Mouse (Mus musculus): Measurements from ENCODE around the gene Nmt2.

Gene Nmt2

DNA sequence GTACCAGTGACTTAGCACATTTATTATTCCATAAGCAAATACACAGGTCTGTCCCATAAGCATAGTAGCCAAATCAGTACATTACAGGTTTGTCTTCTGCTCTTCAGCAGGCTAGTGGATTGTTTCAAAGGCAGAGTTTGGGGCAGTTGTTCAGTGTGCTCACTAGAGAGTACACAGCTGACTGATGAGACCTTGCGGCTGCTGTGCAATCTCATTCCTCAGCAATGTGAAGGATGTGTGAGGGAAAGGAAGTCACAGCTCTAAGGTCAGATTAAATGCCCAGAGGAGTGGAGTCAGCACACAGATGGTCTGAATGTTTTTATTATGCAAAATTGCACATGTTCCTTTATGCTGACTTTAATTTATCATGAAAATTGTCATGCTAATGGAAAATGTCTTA, 42.5 kb downstream of the Nmt2 start:
- no peak for DNase-seq (ENCODE audit: low read depth, low spot score)

DNA sequence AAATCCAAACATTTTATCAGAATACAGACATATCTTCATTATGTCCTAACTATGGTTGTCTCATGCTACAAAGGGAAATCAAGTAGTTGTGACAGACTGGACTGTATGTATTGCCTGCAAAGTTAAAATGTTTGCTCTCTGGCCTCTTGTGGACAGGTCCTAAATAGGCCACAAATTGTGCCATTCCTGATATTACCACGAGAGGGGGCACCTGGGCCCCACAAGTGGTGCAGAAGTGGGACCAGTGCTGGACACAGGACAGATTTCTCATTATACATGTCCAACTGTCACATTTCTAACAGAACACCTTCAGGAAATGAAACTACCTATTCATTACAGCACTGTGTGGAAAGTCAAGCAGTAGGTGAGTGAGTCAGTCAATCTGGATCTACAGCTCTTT, 43.3 kb downstream of the Nmt2 start:
- DNase-seq (ENCODE audit: low read depth, low spot score) = no peak

DNA sequence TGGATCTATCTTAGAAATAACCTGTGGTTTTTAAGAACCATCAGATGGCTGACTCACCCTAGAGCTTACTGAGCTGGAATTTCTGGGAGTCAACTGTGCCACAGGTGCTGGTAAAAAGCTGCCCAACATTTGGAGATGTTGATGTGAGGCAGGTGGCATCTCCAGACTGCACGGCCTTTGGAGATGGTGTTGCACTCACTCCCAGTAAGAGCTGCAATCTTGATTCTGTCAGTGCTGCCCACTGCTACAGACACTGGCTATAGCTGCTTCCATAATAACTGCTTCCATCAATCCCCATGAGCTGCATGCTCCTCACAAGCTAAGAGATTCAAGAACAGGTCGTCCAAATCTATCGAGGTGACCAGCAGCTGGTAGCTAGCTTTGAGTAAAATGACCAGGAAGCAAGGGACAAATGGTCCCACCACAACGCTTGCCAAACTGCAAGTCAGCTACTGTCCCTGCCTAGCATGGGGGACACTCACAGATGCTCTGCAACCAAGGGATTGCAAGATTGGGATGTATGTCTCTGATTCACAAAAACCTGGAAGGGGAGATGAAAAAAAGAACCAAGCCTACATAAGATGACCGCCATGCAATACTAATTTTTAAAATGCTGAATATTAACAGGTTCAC, 47.2 kb downstream of the Nmt2 start:
- no peak for DNase-seq (ENCODE audit: low read depth, low spot score)

DNA sequence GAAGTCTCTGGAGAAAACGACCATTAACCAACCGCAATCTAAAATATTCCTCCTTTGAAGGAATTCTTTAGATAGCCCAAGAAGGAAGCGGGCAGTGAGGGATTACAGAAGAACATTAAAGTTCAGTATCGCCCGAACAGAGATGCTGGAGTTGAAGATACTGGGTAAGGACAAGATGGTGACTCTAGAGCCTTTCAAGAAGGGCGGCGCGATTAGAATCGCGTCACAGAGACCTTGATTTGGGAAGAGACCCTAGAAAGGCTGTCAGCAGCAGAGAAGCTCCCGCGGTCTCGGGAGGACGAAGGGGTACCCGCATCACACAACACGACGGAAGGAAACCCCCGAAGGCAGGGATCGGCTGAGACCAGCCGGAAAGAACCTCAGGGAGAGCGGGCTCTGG, 48.0 kb downstream of the Nmt2 start:
- DNase-seq (ENCODE audit: low read depth, low spot score) = peak; percentile 35

GRCm38 (mm10) chr2:3332484-3333242, 48.7 kb downstream of the Nmt2 start, which contains the start of gene Rpp38:
Gene Rpp38 (minus strand): TSS chr2:3332643.
- peak; percentile 96 for DNase-seq (ENCODE audit: low read depth, low spot score)

DNA sequence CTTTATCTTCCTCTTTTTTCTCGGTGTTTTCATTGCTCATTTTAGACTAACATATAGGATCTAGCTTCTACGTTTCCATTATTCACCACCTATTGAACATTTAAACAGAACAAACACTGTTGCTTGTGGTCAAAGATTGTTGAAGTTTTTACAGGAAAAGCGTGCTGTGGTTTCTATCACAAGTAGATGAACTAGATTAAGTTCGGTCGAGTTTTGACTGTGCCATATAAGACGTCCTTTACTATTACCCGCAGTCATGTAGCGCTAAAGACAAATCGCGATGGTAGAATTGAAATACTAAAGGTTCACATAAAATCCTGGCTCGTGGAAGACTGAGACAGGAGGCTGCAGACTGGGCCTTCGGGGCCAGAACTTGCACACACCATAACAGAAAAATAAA, 49.7 kb downstream of the Nmt2 start:
- no peak for DNase-seq (ENCODE audit: low read depth, low spot score)

DNA sequence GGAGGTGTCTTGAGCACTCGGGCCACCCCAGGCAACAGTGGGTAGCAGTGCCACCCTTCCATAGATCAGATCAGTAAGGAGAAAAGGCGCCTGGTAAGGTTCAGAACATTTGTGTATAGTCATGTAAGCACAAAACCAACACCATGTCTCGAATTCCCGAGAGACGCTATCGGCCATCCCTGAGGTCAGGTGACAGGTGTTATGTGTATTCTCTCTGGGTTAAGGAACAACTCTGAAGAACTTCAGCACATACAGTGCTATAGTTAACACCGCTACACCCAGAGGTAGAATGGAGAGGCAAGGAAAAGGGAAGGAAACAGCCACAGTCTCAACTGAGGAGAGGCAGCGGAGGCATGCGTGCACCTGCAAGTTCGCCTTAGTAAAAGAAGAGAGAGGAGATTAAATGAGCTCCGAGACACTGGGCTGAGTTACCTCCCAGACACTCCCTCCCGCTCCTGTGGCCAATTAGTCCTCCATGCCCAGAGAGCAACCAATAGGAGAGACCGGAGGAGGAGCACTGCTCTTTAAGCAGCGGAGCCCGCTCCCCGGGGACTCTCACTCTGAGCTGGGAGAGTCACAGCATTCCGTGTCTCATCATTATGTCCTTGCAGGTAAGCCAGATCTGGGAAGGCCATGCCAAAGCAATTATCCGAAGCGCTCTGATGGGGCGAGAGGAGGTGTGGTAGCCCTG, 51.7 kb downstream of the Nmt2 start, which contains the start of gene Acbd7:
TSS of gene Acbd7 (plus strand) at position 558 of the 691 bp plus-strand sequence.
- DNase-seq (ENCODE audit: low read depth, low spot score) = peak; percentile 70

DNA sequence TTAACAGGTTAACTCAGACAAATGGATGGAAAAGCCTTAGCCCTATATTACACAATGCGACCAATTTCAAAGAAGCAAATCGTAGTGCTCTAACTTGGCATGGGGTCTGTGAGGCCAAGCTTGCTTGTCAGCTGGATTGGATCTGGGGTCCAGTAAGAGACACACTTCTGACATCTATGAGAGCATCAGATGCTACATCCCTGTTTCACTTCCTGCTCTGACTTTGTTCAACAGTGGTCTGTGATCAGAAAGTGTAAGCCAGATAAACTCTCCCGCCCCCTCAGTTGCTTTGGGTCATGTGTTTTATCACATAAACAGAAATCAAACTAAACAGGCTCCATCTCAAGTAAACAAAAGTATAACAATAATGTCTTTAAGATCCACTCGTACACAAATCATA, 64.4 kb downstream of the Nmt2 start:
- DNase-seq (ENCODE audit: low read depth, low spot score) = no peak

- peak; percentile 36 for DNase-seq (ENCODE audit: low read depth, low spot score)
These were observed 64.9 kb downstream of the Nmt2 start for GRCm38 (mm10) chr2:3348919-3349318.

DNA sequence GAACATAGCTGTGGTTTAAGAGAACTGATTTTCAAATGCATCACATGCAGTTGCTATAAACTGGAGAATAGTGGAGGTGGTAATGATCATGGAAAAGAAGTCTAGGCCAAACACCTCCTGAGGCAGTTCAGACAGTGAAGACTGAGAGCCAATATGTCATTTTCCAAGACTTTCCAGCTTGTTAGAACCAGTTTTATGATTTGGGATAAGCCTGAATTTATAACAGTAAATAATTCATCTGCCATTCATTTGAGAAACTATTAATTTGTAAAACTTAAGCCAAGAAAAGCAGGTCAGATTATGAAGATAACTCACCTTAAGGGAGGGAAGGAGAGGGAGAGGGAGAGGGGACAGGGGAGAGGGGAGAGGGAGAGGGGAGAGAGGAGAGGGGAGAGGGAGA, 69.1 kb downstream of the Nmt2 start:
- no peak for DNase-seq (ENCODE audit: low read depth, low spot score)

DNA sequence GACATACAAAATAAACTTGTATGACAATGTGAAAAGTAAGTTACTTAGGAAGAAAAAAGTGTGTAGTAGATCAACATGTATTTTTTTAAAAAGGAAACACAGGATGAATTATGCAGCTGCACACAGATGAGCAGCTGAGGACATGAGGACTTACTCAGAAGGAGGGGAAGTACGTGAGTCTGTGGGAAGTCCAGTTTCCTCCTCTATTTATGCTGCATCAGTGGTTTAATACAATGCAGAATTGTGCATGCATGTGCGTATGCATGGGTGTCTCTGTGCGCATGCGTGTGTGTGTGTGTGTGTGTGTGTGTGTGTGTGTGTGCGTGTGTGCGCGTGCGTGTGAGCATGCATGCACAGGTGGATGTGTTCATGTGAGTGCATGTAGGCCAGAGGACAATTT, 71.8 kb downstream of the Nmt2 start:
- DNase-seq (ENCODE audit: low read depth, low spot score) = no peak

GRCm38 (mm10) chr2:3356311-3356710, 72.3 kb downstream of the Nmt2 start:
- DNase-seq (ENCODE audit: low read depth, low spot score) = no peak

DNA sequence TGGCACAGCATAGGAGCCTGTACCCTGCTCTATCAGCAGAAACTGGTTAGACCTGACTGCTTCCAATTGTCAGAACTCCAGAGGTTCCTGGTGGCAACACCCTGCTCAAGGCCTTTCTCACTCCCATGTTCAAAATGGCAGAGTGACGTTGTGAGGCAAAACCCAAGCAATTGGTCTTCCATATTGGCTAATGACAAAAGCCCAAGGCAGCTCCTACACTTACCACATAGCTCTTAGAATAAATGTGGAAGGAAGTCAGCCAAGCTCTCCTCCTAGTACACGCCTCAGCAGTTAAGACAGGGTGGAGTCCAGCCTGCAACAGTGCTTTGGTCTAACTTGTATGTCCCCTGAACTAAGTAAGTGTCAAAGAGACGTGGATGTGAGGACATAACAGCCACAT, 73.9 kb downstream of the Nmt2 start:
- DNase-seq (ENCODE audit: low read depth, low spot score) = no peak

DNA sequence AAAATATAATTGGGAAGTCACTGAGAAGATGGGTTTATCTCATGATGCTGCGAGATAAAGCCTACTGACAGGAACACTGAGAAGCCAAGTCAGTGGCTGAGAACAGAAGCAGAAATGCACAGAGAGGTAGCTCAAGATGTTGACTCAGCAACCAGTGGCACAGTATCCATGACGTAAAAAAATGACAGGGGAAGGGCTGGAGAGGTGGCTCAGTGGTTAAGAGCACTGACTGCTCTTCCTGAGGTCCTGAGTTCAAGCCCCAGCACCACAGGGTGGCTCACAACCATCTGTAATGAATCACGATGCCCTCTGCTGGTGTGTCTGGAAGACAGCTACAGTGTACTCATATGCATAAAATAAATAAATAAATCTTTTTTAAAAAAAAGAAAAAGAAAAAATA, 77.1 kb downstream of the Nmt2 start:
- no peak for DNase-seq (ENCODE audit: low read depth, low spot score)

GRCm38 (mm10) chr2:3365127-3365526, 81.1 kb downstream of the Nmt2 start:
- DNase-seq (ENCODE audit: low read depth, low spot score) = no peak
